Comparison of ENCODE assay signal across 7 mouse cellular contexts in genomic region chr10:82697305-82697898, GRCm38 (mm10). TPM values are rescaled to one million over a fixed set of nuclear protein-coding genes. Genes with fewer than 3 reads are reported as not detected.
A peak's percentile ranks its signal among the peaks of the same experiment; 100 is the strongest.
DNase-seq lines count a peak whose midpoint lies in the region; ATAC-seq and TF ChIP-seq lines count a peak whose summit lies in the region.

No protein-coding gene starts in this region.

- H3K36me3 ChIP-seq in kidney, postnatal 0 days (ENCODE audit: insufficient read depth, low read length), result no peaks in the 10 kb centered on the region
- H3K36me3 ChIP-seq in midbrain, embryonic 16.5 days (ENCODE audit: control insufficient read depth, insufficient read depth, low read length), result 0 out of 2 replicates have a peak, but pooled peaks cover 3% of the 10 kb centered on the region

- H3K4me3 ChIP-seq in kidney, postnatal 0 days (replicated peaks; ENCODE audit: low read depth, low read length), result no peak overlapping the region
- H3K4me3 ChIP-seq in midbrain, embryonic 16.5 days (ENCODE audit: low read depth, low read length), result no peak overlapping the region

- no peaks in the 10 kb centered on the region for H3K27me3 ChIP-seq in kidney, postnatal 0 days (ENCODE audit: insufficient read depth, low read length)
- H3K27me3 ChIP-seq in midbrain, embryonic 16.5 days (ENCODE audit: control insufficient read depth, insufficient read depth, low read depth, low read length), result no peaks in the 10 kb centered on the region

- H3K9me3 ChIP-seq in kidney, postnatal 0 days (replicated peaks; ENCODE audit: low read length), result no peaks in the 10 kb centered on the region
- no peaks in the 10 kb centered on the region for H3K9me3 ChIP-seq in midbrain, embryonic 16.5 days (replicated peaks; ENCODE audit: control insufficient read depth, low read length, poor library complexity, severe bottlenecking)

- H3K4me2 ChIP-seq in kidney, postnatal 0 days (ENCODE audit: low read length), result no peak overlapping the region
- H3K4me2 ChIP-seq in midbrain, embryonic 16.5 days (ENCODE audit: low read length), result no peak overlapping the region

- no peak overlapping the region for H3K9ac ChIP-seq in kidney, postnatal 0 days (ENCODE audit: low read depth, low read length)
- no peak overlapping the region for H3K9ac ChIP-seq in midbrain, embryonic 16.5 days (ENCODE audit: low read depth, low read length)

- ATAC-seq in kidney, postnatal 0 days (replicated peaks; ENCODE audit: low FRiP score, low read depth), result no peak
- no peak for ATAC-seq in midbrain, embryonic 16.5 days

- no peak overlapping the region for H3K27ac ChIP-seq in kidney, postnatal 0 days
- H3K27ac ChIP-seq in midbrain, embryonic 16.5 days (ENCODE audit: low read length), result no peak overlapping the region

- WGBS in kidney, postnatal 0 days, result 78% methylated on average over 3 of the region's 3 CpGs
- 87% methylated on average over 3 of the region's 3 CpGs for WGBS in midbrain, embryonic 16.5 days

- DNase-seq in kidney, postnatal 0 days (ENCODE audit: low spot score), result peak; percentile 61
- no peak for DNase-seq in kidney, adult 8-10 months
- DNase-seq in MN1 (ENCODE audit: low spot score), result peak; percentile 34
- DNase-seq in induced T-regulatory cell, adult 2 months (ENCODE audit: low read depth), result peak; percentile 67
- peak; percentile 66 for DNase-seq in naive thymus-derived CD4-positive, alpha-beta T cell, adult 2 months (ENCODE audit: low read depth)
- DNase-seq in right cerebral cortex, postnatal 14 days, result no peak

- no peaks in the 10 kb centered on the region for H3K4me1 ChIP-seq in kidney, postnatal 0 days (replicated peaks; ENCODE audit: insufficient read depth, low read length)
- H3K4me1 ChIP-seq in midbrain, embryonic 16.5 days (ENCODE audit: control insufficient read depth, insufficient read depth, low read length), result peaks cover 14% of the 10 kb centered on the region

- TF ChIP-seq CTCF in kidney, postnatal 0 days (IDR thresholded peaks at IDR 0.05; ENCODE audit: low read depth), result no peak

RNA-seq across cellular contexts. Expression of gene Hcfc2, which starts 1.4 kb away (rescaled TPM):
- 24.5 and 26.4 TPM in 2 replicates for polyA plus RNA-seq in kidney, postnatal 0 days (2015; fragmentation: Nextera tagmentation; extraction: Ambion mirVana)
- 39.2 and 47.9 TPM in 2 replicates for polyA plus RNA-seq in midbrain, embryonic 16.5 days (2015; fragmentation: Nextera tagmentation; extraction: Ambion mirVana)

RNA-seq across cellular contexts. Expression of gene Glt8d2, which starts 7.0 kb away (rescaled TPM):
- 1.5 and 2.0 TPM in 2 replicates for polyA plus RNA-seq in kidney, postnatal 0 days (2015; fragmentation: Nextera tagmentation; extraction: Ambion mirVana)
- polyA plus RNA-seq in midbrain, embryonic 16.5 days (2015; fragmentation: Nextera tagmentation; extraction: Ambion mirVana), result 0.63 and 0.68 TPM in 2 replicates

Comparison
In these comparisons a context has a peak if more than half of its experiments do, and no peak if none do; other contexts are left out.
1. DNase-seq: peak in kidney, postnatal 0 days (single experiment), MN1 (single experiment), induced T-regulatory cell, adult 2 months (single experiment) and naive thymus-derived CD4-positive, alpha-beta T cell, adult 2 months (single experiment); none in kidney, adult 8-10 months (0 of 2) and right cerebral cortex, postnatal 14 days (single experiment).